Mouse (Mus musculus) right cerebral cortex, adult 2 months (tissue): ENCODE data around the gene Nfyb.

Experiments
- DNase-seq, 2 experiments: peaks; one replicate each; pipeline ENCODE4 v3.0.0; 2021 to 2022; ENCODE audit warnings: low spot score in 2 of 2

The Nfyb gene

DNA sequence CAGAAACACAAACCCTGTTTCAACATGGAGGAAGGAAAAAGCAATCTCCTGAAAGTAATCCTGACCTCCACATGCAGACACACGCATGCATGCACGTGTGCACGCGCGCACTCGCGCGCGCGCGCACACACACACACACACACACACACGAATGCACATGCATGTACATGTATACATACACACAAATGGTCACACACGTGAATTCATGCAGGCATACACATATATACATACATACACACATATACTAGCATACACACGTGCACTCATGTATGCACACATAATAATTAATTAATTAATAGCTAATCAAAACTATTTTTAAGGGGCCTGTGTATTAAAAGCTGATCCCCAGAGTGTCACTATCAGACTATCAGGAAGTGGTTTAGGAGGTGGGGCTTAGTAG lies 15.9 kb upstream of the Nfyb start:
- no peak for DNase-seq

DNA sequence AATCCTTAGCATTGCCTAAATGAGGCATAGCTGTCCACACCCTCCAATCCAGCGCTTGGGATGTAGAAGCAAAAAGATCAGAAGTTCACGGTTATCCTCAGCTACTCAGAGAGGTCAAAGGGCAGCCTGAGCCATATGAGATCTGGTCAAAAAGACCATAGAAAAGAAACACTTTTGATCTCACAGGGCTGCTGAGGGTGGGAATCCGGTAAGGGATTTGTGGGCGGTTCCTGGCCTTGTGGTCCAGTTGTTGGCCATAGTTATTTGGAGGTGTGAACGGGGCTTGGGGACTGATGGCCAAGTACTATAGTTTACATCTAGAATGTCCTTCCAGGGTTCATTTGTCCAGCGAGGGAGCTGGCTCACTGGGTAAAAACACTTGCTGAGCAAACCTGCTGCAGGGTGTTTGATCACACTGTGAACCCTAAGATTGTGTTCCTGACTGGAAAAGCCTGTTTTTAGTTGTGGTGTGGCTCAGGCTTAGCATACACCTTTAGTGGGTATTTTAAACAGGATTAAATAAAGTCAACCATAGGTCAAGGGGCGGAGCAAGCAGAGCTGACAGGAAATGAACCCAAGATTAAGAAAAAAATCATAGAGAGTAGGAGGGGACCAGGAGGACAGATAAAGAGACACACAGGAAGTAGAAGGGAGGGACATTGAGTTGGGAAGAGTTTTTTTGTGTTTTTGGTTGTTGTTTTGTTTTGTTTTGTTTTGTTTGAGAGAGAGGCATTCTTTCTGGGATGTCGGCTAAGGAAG lies 15.0 kb upstream of the Nfyb start:
- no peak for DNase-seq

DNA sequence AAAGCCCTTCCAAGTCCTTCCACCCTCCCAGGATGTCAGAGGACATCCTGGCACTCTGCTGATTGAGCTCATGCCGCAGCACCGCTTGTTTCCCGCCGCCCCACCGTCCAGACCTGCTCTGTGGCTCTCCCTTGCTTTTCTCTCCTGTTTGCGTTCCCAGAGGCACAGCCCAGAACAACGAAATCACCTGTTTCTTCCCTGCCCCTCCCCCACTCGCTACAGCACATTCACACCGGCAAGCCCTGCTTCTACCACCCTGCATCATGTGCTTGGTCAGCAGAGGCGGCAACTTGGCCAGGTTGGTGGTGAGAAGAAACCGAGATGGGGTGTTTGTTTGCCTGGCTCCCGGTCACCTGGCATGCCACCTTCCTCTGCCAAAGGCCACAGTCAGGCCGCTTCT lies 13.9 kb upstream of the Nfyb start:
- no peak for DNase-seq

DNA sequence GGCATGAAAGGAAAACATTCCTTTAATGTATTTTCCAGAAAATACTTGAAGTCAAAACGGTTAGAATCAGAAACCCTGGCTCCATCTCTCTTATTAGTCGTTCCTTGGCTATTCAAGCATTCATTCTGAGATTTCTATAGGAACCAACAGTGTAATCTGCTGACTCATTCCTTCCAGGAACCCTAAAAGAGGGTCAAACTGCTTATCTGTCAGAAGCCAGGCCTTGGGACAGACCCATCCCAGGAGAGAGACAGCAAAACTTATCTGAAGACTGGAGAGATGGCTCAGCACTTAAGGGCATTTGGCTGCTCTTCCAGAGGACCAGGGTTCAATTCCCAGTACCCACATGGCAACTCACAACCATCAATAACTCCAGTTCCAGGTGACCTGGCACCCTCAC lies 13.1 kb upstream of the Nfyb start:
- DNase-seq = no peak

DNA sequence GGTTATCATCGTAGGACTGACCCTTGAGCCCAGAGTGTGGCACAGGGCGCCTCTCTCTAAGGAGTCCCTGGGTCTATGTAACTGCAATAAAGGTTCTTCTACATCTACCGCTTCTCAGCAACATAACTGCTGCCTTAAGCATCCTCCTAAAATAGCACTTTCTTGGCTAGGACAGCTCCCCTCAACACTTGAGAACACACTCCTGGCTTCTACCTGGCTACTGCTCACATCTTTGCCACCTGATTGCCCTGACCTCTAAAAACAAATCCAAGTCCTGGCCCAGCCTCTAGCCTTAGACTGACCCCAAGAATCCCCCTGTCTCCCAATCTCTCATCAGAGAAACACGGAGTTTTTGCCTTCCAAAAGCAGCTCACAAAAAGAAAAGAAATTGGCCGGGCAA lies 10.9 kb upstream of the Nfyb start:
- DNase-seq = no peak

DNA sequence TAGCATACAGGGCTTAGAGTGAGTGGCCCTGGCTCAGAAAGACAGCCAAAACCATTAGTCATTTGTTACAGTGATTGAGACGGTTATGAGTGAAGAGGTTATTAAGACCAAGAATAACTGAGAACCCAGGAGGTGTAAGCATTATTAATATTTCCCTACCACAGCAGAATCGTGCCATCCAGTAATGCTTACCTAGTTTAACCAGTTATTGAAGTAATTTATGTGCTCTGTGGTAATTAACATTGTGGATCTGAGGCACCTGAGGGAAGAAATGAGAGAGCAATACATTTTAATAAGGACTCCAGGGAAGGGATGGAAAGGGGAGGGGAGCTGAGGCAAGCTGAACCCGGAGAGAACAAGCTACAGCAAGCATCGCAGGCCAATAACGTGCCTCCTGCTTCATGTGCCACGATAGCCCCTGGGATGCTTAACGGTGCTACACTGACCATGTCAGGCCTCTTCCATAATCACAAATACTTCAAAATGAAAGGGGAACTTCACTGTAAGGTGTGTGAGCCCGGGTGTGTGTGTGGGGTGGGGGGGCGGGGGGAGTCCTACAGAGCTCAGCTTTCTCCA lies 7.7 kb upstream of the Nfyb start:
- no peak for DNase-seq

DNA sequence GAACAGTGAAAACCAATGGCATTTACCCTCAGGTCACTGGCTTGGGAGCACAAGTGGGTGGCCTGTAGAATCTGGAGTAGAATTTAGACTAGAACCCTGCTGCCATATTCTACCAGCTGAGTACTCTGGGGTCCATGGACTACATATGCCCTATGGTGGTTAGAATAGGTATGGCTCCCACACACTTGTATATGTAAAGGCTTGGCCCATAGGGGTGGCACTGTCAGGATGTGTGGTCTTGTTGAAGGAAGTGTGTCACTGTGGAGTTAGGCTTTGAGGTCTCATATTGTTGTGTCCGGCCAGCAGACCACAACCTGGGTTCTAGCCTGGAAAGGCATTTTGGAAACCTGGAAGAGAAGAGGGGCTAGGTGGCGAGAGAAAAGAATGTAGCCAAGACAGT lies 6.8 kb upstream of the Nfyb start:
- DNase-seq = no peak

DNA sequence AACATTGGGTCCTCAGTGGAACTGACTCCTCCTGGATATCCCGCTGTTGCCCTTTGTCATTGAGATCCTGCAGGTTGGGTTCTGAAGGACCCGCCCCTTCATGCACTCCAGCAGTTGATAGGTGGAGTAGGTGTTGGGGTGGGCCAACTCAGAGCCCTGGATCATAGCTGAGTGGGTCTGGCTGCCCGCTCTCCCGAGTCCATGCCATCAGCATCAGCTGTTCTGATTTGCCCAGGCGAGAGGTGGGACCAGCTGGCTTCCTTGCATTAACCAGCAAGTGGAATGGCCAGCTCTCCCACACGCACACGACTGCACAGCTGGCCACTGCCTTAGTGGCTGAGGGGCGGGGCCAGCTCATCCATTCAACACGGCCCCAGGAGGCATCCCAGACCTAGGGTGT lies 5.0 kb upstream of the Nfyb start:
- no peak for DNase-seq

DNA sequence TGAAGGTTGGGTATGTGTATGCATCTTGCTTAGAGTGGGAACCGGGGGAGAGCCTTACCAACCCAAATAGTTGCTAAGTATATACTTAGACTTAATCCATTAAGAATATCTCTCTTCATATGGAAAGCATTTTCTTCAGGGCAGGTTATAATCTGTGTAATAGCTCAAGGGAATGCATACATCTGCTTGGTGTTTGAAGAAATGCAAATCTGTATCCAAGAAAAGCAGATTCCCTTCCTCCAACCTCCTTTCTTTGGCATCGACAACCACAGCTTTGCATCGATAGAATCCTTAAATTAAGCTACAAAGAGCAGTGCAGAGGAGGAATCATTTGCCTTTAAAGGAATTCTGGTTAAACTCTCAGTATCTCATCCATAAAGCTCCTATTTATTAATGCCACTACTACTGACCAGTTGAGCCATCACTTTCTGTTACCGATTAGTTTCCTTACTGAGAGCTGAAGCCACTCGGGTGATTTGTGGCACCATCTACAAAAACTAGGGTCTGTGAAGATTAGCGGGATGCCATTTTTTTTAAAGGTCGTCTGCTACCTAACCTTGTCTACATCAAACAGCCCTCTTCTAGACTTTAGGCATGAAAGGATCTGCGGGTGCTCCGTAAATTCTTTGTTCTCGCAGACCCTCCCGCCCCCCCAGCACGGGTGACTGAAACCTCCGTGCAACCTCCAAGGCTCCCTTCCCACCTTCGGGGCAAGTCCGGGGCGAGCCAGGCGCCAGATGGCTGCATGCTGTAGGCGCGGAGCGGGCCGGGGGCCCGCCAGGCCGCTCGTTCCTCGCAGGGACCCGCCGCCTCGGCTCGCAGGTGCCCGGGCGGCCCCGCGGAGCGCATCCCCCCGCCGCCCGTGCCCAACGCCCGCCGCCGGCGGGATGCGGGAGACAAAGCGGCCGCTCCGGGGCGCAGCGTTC lies 925 bp downstream of the Nfyb start:
- DNase-seq = no peak

DNA sequence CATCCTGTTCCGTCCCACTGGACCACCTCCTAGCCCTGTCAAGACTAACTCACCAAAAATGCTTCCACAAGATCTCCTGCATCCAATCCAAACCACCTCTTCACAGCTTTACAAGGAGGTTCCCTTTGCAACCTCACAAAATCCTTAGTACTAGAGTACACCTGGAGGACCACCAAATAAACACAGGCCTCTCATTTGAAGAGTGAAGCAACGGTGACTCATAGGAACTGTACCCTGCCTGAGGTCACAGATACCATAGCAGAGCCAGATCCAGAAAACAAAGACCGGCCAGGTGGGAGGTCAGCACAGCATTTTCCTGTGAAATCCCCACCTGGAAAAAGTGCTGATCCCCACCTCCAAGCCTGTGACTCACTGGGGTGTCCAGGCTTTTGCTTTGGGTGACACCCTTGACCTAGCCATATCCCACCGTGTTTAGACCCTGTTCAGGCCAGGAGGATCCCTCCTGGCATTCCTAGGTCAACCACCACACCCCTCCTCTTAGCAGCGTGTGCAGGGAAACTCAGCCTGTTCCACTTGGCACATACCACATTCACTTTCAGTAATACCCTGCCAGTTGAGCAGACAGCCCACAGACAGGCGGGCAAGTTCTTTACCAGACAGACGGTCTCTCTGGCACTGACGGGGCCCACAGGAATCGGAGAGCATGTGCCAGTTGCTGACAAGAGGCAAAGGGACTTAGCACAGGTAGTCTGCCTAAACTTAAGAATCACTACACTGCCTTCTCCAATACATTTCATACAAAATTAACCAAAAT lies 2.7 kb downstream of the Nfyb start:
- no peak for DNase-seq

DNA sequence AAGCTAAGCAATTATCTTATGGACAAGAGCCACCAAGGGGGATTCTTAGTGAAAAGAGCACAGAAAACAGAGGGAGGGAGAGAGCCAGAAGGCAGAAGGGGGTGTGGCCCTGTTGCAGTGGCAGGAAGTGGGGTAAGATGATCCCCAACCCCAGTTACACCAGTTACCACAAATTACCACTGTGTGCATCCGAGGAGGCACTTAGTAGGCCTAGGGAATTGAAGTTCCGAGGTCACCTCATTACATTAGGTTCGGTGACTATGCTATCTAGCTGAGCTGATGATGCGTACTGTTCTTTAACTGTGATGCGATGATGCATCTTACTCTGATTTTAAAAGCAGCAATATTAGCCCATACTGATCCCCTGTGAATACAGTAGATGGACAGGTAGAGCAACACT lies 4.2 kb downstream of the Nfyb start:
- no peak for DNase-seq

DNA sequence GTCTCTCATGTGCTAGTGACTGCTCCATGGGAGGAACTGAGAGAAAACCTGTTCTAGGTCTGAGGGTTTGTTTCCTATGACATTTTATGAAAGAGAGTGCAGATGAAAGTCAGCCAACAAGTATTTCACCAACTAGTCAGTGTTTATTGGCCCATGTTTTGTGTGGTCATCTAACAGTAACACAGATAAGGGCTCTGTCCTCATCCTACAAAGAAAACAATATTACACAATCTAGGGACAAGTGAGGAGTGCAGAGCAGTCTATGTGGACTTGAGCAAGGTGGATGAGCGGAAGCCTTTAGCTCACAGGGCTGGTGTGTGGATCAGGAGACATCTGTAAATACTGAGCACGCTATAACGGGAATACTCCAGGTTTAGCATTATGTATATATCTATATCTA lies 5.1 kb downstream of the Nfyb start:
- DNase-seq = no peak

DNA sequence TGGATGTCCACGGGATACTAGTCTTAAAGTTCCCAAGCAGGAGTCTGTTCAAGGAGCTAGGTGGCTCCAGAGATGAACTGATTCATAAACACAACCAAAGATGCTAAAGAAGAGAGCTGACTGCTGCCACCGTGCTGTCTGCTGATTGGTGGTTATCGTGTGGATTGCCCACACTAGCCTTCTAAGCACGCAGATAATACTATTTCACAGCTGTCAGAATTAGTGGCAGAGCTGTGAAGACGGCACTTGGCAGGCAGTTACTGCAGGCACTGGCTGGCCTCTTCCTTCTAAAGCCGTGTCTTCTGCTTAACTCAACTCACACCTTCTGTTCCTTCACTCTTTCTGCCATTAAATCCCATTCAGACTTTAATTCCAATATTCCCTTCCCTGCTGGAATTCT lies 5.6 kb downstream of the Nfyb start:
- no peak for DNase-seq

DNA sequence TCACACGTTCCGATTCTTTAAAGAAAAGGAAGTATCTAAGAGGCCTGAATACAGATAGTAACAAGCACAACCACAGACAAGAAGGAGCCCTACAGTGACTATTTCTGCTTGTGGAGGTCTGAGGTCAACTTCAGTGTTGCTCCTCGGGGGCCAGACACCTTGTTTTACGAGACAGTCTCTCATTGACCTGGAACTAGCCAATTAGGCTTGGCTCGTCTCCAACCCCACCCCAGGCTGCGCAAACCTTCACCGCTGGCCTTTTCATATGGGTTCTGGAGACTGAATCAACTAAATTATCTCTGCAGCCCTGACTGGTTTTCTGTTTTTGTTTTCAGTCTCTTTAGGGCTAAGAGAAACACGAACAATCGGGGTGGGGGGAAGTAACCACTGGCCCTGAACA lies 6.6 kb downstream of the Nfyb start:
- no peak for DNase-seq

DNA sequence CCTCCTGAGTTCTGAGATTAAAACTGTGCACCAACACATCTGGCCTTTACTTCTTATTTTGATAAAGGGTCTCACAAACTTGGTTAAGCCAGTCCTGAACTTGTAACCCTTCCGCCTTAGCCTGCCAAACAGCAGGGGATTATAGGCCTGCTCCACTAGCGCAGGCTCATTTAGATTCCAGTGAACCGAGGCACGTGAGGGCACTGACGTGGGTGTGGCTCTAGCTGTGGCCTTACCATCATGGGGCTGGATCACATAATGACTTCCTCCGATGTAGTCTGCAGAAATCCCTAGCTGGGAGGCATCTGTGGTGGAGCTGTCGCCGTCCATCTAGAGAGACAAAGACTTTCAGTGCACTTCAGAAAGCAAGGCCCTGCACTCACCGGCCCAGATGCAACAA lies 7.5 kb downstream of the Nfyb start:
- no peak for DNase-seq

DNA sequence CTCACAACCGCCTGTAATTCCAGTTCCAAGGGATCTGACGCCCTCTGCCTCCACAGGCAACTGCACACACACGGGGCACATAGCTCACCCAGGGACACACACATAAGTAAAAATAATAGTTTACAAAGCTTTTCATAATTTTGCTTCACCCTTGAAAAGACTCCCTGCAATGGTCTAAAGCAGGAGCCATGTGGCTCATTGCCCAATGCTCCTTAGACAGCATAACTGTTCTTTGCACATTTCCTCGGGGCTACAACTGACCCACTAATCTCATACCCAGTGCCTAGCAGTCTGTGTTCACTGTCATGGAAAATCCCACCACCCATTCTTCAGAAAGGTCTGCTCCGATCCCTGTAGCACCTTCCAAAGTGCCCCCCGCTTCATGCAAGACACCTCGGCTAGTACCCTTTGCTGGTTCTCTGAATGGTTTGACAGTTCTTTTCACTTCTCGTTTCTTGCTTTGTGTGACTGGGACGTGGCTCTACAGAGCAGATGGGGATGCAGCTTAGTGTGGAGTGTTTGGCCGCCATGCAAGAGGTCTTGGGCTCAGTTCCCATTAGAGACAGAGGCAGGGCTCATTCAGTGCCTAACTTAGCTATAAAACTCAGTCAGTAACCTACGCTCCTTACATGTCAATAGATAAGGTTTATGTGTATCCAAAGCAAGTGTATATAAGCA lies 8.6 kb downstream of the Nfyb start:
- no peak for DNase-seq

DNA sequence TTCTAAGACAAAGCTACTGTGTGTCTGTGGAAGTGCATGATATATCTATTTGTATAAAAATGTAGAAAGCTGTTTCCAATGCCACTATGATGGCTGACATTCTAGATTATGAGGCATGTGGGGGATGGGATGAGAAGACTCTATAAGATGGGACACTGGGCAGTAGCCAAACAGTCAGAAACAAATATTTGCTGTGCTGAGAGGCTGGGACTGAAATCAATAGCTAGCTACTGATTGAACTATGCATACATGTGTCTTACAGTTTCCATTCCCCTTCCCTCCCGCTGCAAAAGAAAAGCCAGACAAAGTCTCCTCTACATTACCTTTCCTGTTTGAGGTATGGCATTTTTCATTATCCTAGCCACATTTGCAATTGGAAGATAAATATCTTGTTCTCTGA lies 9.3 kb downstream of the Nfyb start:
- DNase-seq = no peak

DNA sequence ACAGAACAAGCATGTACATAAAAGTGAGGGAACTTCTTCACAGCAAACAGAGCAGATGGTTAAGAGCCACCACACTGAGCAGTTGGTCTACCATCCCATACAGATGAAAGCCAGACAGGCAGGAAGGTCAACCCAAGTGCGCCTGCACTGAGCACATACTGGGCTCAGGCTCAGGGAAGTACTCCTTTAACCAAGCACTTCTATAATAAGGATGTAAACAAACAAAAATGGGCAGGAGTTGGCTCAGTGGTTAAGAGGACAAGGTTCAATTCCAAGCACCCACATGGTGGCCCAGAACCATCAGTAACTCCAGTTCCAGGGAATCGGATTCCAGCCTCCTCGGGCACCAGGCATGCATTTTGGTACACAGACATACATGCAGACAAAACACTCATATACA lies 11.0 kb downstream of the Nfyb start:
- no peak for DNase-seq

DNA sequence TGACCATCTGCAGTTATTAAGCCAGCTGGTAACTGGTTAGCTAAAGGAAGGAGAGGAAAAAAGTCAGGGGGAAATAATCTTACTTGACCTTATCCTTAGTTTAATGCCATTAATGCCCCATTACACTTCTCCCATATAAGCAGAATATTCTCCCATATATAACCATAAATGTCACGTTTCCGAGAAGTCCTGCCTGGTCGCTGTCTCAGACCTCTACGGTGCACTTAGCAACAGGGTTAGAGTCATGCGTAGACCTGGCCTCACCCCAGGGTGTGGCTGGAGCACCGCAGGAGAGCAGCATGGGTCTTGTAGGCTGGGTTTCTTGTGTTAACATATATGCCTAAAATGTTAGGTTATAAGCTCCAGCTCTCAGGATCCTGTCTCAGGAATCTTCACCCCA lies 13.2 kb downstream of the Nfyb start:
- no peak for DNase-seq

DNA sequence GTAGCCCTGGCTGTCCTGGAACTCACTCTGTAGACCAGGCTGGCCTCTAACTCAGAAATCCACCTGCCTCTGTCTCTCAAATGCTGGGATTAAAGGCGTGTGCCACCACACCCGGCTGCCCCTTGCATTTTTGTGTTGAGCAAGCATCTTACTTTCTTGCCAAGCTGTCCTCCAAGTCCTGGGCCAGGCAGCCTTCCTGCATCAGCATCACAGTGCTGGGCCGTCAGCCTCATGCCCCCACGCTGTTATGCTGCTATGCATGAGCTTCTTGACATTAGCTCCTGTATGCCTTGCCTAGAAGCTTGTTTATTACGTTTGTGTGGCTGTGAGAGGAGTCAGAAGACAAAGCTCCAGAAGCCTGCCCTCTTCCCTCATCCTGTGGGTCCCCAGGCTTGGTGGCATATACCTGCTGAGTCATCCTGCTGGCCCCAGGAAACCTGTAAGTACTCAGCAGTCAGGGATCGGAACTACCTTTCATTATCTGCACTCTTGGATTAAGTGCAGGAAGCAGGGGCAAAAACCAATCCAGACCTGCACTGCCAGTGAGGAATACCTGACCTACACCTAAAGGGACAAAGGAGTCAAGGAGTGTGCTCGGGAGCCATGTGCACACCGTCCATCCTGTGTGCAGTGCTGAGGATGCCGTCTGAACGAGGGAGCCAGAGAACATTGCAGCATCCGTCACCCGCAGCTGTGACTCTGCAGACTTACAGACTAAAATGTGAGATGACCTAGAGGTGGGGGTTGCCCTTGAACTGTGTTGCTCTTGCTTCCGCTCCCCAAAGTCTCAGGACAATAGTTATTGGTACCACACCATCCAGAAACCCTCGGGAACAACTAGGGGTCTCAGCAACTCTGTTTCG lies 16.7 kb downstream of the Nfyb start:
- no peak for DNase-seq

DNA sequence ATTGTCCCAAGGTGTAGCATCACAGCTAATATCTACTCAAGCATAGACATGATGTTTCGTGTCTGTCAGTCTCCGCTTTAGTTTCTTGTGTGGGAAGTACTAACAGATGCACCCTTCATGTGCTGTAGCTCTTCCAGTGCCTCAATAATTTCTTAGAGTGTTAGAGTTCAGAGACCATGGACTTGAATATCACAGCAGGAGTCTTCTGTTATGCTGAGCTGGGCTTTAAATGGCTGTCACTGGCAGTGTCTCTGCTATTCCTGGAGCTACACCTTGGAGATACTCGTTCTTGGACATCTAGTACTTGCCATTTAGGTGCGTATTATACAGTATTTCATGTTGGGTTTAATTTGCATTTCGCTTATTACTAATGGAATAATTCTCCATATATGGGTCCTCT lies 18.6 kb downstream of the Nfyb start:
- no peak for DNase-seq
